Mouse (Mus musculus) thymus, postnatal 14 days (tissue): ENCODE results near the gene Brap.

Source experiments
- DNase-seq: peaks from one replicate; pipeline ENCODE4 v3.0.0; 2021

Brap gene

DNA sequence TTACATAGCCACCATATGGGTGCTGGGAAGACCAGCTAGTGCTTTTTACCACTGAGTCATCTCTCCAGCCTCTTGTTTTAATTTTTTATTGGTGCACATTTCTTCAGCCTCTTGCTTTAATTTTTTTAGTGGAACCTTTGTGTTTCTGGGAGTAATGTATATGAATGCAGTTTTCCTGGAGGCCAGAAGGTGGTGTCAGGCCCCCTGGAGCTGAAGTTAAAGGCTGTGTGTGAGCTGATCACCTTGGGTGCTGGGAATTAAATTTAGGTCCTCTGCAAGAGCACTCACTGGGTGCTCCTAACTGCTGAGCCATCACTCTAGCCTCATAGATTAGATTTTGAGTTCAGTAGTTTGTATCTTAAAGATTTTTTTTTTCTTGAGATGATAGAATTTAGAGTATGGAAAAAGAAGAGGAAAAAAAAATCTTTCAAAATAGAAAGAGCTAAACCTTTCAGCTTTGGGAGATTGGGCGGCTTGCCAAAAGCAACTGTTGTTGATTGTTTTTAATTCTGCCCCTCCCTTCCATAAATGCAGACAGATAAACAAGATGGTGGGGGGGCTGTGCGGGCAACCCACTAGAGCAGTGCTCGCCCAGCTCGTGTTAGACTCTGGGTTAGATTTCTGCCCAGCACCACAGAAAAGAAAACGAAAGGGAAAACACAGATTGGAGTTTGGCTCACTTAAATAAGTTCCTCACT is 60.7 kb downstream of the Brap start:
- no peak for DNase-seq

DNA sequence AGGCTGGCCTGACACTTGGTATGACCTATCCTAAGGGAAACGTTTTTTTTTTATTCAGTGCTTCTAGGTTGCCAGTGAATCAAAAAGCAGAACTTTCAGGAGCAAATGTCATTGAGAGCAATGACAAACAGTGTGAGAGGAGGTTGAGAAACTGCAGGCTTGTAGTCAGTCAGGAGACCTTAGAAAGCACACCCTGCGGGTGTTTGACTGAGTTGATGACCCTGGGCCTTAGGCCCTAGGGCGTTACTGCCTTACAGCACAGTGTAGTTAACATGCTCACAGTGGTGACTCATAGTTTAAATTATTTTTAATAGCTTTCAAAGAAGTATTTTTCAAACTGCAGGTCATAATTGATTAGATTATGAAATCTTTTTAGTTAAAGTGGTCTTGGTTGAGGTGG is 61.5 kb downstream of the Brap start:
- DNase-seq: no peak

DNA sequence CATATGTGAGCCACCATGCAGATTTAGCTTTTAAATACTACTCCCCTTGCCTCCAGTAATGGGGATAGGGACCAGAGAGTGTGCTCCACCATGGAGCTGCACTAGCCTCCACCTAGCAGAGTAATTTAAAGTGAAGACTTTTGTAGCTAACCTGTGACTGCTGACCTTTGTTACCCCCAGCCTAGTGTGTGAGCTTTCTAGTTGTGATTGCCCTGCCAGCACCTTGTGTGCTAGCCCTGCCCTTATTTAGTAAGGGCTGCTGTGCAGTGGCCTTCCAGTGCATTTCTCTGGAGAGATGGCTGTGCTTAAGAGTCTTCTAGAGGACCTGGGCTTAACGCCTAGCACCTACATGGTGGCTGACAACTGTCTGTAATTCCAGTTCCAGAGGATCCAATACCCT is 64.3 kb downstream of the Brap start:
- DNase-seq: no peak

DNA sequence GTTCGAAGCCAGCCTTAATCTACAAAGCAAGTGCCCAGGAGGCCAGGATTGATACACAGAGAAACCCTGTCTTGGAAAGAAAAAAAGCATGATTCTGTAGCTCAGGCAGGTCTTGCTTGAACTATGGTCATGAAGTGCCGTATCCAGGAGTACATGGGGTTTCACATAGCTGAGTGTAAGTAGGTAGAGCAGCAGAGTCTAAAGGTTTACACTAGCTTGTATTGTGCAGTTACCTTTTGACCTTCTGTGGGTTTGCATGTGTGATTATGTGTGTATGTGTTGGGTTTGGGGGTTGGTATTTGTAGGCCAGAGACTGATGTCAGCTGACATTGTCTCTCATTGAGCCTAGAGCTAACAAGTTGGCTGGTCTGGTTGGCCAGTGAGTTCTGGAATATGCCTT is 69.7 kb downstream of the Brap start:
- DNase-seq: no peak

DNA sequence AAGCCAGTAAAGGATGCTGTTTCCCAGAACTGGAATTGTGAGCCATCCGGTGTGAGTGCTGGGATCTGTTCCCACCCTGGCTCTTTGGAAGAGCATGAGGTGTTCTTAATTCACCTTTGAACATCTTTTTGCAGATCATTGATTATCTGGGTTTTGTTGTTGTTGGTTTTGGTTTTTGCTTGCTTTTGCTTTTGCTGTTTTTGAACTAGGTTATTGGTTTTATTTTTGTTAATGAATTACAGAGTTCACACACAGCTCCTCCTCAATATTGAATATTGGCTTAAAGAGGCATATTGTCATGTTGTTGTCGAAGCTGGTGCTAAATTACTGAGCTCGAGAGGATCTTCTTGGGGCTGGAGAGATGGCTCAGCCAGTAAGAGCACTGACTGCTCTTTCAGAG is 76.3 kb downstream of the Brap start:
- DNase-seq: no peak
